Mouse (Mus musculus): Measurements from ENCODE around the gene Lrrfip1.

DNA sequence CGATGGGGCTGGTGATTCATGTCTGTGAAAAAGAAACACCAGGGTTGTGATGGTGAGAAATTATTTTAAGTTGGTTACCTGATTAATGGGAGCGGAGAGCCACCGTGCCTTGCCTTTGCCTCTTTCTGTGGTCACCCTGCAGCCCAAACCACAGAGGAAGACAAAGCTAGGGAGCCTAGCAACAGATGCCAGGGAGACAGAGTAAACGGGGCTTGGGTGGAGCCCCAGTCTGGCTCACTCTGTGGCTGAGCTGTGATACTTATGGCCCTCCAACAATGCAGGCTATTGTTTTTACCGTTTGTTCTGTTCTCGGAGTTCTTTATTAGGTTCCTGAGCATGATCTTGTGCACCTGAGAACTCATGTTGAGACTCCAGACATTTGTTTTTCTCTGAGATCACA lies 50.8 kb downstream of the Lrrfip1 start:
- TF ChIP-seq CTCF (IDR thresholded peaks at IDR 0.05; ENCODE audit: control insufficient read depth, insufficient read depth, low read length) (no peak), POLR2A (IDR thresholded peaks at IDR 0.05; ENCODE audit: borderline replicate concordance, control insufficient read depth, low read depth, low read length) (no peak)

All from bone marrow, adult 2 months (tissue).